Mouse (Mus musculus) lung, postnatal 36 days (tissue): ENCODE data around the gene Oaz3.

Experiments used
- DNase-seq: peaks from one replicate; pipeline ENCODE4 v3.0.0; 2022; ENCODE audit warnings: mixed read lengths

Oaz3 gene

DNA sequence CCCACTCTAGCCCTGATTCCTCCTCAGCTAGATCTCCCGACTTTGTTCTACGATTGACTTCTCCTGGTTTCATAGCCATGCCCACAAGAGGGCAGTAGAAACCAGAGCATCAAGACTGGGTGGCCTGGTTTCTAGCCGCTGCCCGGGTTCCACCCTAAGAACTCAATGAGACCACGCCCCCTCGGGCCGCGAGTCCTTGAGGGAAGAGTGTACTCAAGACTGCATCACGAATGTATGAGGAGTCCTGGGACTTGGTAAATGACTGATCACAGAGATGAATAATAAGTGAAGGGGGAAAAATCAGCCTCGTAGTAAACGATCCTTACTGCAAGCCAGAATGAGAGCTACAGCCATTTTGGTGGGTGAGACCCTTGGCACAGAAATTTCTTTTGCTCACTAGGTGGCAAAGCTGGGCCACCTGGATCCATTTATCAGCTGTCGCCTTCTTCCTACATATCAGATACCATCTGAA is 12.8 kb upstream of the Oaz3 start:
- DNase-seq: peak; percentile 93

- no peak for DNase-seq
These were observed 5.7 kb upstream of the Oaz3 start for GRCm38 (mm10) chr3:94449377-94449776.

DNA sequence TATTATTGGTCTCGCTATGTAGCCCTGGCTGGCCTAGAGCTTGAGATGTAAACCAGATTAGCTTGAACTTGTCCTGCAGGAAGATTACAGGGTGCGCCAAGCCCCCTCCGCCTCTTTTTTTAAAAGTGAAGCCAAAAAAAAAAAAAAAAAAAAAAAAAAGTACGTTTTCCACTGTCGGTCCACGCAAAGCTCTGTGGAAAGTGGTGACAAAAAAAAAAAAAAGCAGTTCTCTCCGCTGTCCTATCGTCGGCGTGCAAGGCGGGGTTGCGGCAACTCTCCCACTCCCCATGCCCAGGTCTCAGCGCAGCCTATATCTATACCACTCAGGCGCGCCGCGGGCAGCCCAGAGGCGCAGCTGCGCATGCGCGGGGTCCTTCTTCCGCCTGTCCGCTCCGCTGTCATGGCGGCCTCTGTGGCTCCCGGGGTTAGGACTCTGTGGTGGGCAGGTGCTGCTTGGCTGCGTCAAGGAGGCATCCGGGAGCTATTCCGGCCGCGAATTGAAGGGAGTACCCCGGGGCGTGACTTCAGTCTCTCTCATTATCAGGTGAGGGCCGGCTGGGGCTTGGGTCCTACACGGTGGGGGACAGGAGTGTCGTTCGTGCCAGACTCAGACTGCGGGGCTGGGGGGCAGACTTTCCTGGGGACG is 641 bp downstream of the Oaz3 start, which contains the start of gene Mrpl9:
Mrpl9 (plus strand) TSS at position 368 of the 646 bp plus-strand sequence.
- peak; percentile 95 for DNase-seq

DNA sequence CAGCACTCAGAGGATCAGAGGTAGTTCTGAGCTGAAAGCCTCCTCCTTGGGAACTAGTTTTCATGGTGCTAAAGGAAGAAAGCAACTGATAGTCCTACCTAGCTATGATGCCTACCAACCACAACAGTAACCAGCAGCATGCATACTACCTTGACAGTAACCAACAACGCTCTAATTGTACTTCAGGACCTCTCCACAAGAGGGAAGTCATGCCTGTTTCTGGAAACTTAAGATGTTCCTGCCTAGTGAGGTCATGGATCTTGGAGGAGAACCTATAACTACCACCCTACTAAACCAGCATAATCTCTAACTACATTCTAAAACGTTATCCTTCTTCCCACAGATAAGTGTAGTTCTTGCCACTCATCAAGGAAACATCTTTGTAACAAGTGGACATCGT is 2.5 kb downstream of the Oaz3 start:
- DNase-seq: peak; percentile 39

- DNase-seq: no peak
These were observed 7.3 kb downstream of the Oaz3 start for GRCm38 (mm10) chr3:94436420-94436819.

- no peak for DNase-seq
These were observed 9.4 kb downstream of the Oaz3 start for GRCm38 (mm10) chr3:94434305-94434704.

DNA sequence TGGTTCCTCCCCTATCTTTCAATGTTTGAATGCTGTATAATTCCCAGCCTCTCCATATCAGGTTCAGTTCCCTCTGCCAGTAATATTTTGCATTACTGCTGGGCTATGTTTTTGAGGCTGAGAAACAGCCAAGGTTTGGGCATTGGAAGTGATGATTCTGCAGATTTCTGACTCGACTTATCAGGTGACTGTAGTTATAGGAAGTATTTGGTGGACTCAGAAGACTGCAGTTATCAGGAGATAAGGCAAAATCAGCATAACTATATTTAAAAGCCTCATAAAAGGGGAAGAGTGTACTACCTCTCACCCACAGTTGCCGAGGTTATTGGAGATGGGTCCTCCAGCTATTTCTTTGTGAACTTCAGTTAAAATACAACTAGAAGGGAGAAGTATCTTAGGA is 12.7 kb downstream of the Oaz3 start:
- no peak for DNase-seq

GRCm38 (mm10) chr3:94413031-94413679 is 30.6 kb downstream of the Oaz3 start, which contains the start of gene Tdrkh:
TSS of gene Tdrkh (plus strand) at chr3:94413273.
- DNase-seq: peak; percentile 96

DNA sequence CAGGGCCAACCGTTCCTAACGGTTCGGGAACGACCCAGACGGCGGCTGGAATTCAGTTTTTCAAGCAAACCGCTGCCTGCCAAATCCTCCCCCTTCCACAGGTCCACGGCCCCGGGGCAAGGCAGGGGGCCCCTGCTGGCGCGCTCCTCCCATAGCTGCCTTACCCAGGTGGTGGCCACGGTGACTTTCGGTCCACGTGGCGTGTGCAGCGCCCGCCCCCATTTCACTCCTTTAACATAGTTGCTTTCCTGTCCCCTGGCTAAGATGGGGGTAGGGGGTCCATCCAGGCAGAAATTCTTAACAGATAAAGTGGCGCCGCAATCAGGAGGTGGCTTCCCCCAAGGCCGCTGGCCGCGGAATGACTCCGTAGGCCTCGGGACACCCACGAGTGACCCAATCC is 31.2 kb downstream of the Oaz3 start:
- no peak for DNase-seq

DNA sequence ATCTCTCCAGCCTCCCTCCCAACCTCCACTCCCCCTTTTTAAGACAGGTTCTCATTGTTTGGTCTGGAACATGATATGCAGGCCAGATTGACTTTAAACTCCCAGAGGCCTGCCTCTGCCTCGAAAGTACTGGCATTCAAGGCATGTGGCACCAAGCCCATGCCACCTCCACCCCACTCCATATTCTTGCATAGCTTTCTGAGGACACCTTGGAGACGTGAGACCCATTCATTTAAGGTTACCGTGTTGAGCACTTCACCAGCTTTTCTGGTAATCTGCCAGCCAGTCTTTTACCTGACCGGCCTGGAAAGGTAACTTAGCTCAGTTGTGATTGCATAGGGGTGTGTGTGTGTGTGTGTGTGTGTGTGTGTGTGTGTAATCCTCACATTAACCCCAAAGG is 38.2 kb downstream of the Oaz3 start:
- peak; percentile 80 for DNase-seq

GRCm38 (mm10) chr3:94404366-94405054 is 39.2 kb downstream of the Oaz3 start:
- no peak for DNase-seq

GRCm38 (mm10) chr3:94402451-94402850 is 41.3 kb downstream of the Oaz3 start:
- no peak for DNase-seq

DNA sequence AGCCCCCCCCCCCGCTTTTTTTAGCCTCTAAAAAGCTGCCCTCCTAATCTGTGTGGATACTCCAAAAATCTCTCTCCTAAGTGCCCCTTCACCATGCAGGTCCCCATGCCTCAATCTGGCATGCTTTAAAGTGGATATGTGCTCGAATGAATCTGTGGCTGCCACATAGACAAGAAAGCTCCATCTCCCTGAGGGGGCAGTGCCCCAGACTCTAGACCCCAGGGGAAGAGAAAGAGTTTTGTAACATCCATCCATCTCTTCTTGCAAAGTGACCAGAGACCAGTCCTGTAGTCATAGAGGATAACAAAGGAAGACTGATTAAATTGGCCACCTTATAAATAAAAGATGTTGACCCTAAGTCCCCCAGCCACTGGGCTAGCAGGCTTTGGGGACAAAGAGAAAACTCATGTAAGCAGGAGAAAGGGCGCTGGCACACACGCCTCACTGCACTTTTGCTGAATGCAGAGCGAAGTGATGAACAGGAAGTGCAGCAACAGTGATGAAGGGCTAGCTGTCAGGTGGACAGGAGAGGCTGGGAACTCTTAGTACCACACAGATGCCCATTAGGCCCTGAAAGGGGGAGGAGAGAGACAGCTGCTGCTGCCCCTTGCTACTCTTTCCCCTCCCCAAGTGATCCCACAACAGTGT is 43.9 kb downstream of the Oaz3 start:
- DNase-seq: no peak

DNA sequence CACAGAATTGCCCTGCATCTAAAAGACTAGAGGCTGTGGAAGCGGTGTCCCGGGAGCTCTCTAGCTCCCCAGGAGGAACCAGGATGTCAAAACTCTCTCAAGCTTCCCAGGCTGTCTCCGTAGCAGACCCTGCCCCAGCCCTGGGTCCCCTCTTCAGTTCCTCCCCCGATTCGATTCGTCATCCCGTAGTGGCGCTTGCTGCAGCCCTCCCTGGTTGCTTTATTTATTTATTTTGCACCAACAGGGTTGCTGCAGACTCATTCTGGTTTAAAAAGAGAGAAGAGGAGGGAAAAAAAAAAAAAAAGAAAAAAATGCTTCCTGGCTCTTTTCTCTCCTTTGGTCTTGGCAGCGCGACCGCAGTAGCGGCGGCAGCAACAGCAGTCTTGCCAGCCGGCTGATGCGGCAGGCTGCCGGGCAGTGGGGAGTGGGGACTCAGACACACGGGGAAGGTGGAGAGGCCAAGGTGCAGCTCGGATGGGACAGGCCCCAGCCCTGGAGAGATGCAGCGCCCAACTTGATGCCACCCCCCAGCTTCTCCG is 44.7 kb downstream of the Oaz3 start:
- no peak for DNase-seq

- DNase-seq: no peak
These were observed 45.5 kb downstream of the Oaz3 start, which contains the start of gene Lingo4 for GRCm38 (mm10) chr3:94398217-94398616. TSS of gene Lingo4 (plus strand) at chr3:94398517.

DNA sequence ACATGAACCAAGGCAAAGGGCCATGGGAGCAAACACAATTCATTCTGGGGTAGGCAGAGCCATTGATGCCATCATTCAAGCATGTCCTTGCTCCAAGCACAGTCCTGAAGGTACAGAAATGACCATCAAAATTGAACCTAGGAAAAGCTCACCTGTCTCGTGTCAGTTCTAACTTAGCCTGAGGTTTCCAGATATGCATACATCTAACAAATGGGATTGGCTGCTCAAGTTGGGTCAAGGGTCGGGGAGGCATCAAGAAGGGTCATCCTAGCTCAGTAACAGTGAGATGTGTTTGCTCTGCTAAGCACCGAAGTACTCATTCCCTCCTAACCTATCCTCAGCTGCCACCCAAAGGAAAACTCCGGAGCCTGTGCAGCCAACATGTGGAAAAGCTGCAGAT is 46.9 kb downstream of the Oaz3 start:
- DNase-seq: no peak

- DNase-seq: no peak
These were observed 47.4 kb downstream of the Oaz3 start for GRCm38 (mm10) chr3:94396336-94396735.

DNA sequence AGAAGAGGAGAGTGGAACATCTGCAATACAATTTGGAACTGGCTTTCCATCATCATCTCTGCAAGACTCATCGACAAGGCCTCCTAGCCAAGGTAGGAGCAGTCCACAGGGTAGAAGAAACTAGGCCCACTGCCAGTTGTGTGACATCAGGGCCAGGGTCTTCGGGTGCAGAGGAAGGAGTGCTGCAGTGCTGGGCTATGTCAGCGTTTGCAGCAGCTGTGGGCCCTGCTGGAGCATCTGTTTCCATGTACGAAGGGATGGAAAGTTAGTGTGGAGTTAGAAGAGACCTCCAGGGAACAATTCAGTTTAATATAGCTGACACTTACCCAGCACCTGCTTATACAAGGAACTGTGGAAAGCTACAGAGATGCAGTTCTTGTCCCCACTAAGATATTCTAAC is 50.7 kb downstream of the Oaz3 start:
- no peak for DNase-seq

GRCm38 (mm10) chr3:94392128-94392527 is 51.6 kb downstream of the Oaz3 start:
- DNase-seq: no peak

- DNase-seq: no peak
These were observed 52.7 kb downstream of the Oaz3 start for GRCm38 (mm10) chr3:94391001-94391400.

- DNase-seq: no peak
These were observed 54.3 kb downstream of the Oaz3 start for GRCm38 (mm10) chr3:94389420-94389819.

DNA sequence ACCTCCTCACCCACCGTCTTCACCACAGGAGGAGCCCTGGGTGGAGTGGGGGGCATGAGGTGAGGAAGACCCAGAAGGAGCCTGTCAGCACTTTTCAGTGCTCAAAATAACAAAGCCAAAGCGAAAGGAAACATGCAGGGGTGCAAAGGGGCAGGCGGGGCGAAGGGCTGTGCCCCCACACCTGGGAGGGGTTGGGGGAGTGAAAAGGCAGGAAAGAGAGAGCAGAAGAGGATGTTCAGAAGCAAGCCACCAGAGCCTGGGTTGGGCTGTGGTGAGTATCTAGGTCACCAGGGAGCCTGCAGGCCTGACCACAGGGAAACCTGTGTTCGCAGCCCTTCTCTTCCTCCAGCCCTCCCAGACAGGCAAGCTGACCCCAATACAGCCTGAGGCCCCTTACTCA is 55.7 kb downstream of the Oaz3 start:
- no peak for DNase-seq

DNA sequence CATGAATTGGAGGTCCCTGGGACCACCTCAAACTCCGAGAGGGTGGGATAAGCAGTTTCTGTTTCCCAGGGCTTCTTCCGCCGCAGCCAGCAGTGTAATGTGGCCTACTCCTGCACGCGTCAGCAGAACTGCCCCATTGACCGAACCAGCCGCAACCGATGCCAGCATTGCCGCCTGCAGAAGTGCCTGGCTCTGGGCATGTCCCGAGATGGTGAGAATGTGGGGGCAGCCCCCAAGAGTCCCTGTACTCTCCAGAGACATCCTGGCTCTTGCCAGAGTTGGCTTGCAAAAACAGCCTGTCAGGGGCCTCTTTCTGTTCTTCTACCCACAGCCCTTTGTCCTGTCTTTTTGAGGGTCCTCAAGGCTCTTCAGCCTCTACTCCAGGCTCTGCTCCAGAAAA is 56.3 kb downstream of the Oaz3 start:
- no peak for DNase-seq
